Mouse (Mus musculus): ENCODE results near the gene Rfx5. TPM values are rescaled to one million over a fixed set of nuclear protein-coding genes. Genes with fewer than 3 reads are reported as not detected.
"Not testable (repeated sequence)": the region's sequence is repeated elsewhere in the genome, so short reads cannot be mapped to it uniquely, and the experiment has no call there.

Gene Rfx5
- polyA plus RNA-seq (2015; fragmentation: Nextera tagmentation; extraction: Ambion mirVana): 8.6 TPM in 2 replicates

- H3K9ac ChIP-seq: peak within 1 kb of the TSS; percentile 87
- H3K4me1 ChIP-seq: peaks cover 23% of the 10 kb centered on the region
- under 1% methylated on average over 50 of the region's 50 CpGs for WGBS
- H3K27ac ChIP-seq: peak within 1 kb of the TSS; percentile 95
- H3K4me2 ChIP-seq (replicated peaks): peak within 1 kb of the TSS; percentile 62
- peak; percentile 97 for ATAC-seq (ENCODE audit: low FRiP score, low read depth)
- peaks cover 46% of the 10 kb centered on the region for H3K36me3 ChIP-seq
- H3K27me3 ChIP-seq: no peaks in the 10 kb centered on the region
- H3K9me3 ChIP-seq: no peaks in the 10 kb centered on the region
- peak within 1 kb of the TSS; percentile 74 for H3K4me3 ChIP-seq
Measured at GRCm38 (mm10) chr3:94953764-94954616, at the start of gene Rfx5. TSS of gene Rfx5 (plus strand) at chr3:94954075.

- H3K4me2 ChIP-seq (replicated peaks); H3K9me3 ChIP-seq; H3K27me3 ChIP-seq; H3K9ac ChIP-seq; H3K36me3 ChIP-seq; H3K27ac ChIP-seq; ATAC-seq (ENCODE audit: low FRiP score, low read depth); H3K4me1 ChIP-seq; H3K4me3 ChIP-seq: not testable (repeated sequence)
- 61% methylated on average over 3 of the region's 3 CpGs for WGBS
Measured at GRCm38 (mm10) chr3:94904759-94905158, 49.1 kb upstream of the Rfx5 start.

- Histone ChIP-seq H3K27ac (no peak overlapping the region), H3K36me3 (no peaks in the 10 kb centered on the region), H3K27me3 (no peaks in the 10 kb centered on the region), H3K9me3 (no peaks in the 10 kb centered on the region), H3K4me1 (no peaks in the 10 kb centered on the region), H3K4me3 (no peak overlapping the region), H3K4me2 (replicated peaks) (no peak overlapping the region), H3K9ac (no peak overlapping the region)
- ATAC-seq (ENCODE audit: low FRiP score, low read depth): no peak
- 55% methylated on average over 1 of the region's 1 CpGs for WGBS
Measured at GRCm38 (mm10) chr3:94906482-94906881, 47.4 kb upstream of the Rfx5 start.

- H3K4me1 ChIP-seq: no peaks in the 10 kb centered on the region
- H3K27ac ChIP-seq: no peak overlapping the region
- H3K4me3 ChIP-seq: no peak overlapping the region
- H3K4me2 ChIP-seq (replicated peaks): no peak overlapping the region
- ATAC-seq (ENCODE audit: low FRiP score, low read depth): no peak
- H3K27me3 ChIP-seq: no peaks in the 10 kb centered on the region
- 60% methylated on average over 2 of the region's 2 CpGs for WGBS
- no peak overlapping the region for H3K9ac ChIP-seq
- no peaks in the 10 kb centered on the region for H3K9me3 ChIP-seq
- no peaks in the 10 kb centered on the region for H3K36me3 ChIP-seq
Measured at GRCm38 (mm10) chr3:94911050-94911693, 42.7 kb upstream of the Rfx5 start.

- Histone ChIP-seq H3K4me1 (no peaks in the 10 kb centered on the region), H3K4me3 (no peak overlapping the region), H3K9me3 (no peaks in the 10 kb centered on the region), H3K27ac (no peak overlapping the region), H3K36me3 (no peaks in the 10 kb centered on the region), H3K27me3 (no peaks in the 10 kb centered on the region), H3K9ac (no peak overlapping the region), H3K4me2 (replicated peaks) (no peak overlapping the region)
- 48% methylated on average over 5 of the region's 5 CpGs for WGBS
- no peak for ATAC-seq (ENCODE audit: low FRiP score, low read depth)
Measured at GRCm38 (mm10) chr3:94913801-94914200, 40.1 kb upstream of the Rfx5 start.

GRCm38 (mm10) chr3:94915903-94916741 is 37.8 kb upstream of the Rfx5 start:
- Histone ChIP-seq H3K4me3 (no peak overlapping the region), H3K27ac (no peak overlapping the region), H3K9me3 (no peaks in the 10 kb centered on the region), H3K36me3 (no peaks in the 10 kb centered on the region), H3K27me3 (no peaks in the 10 kb centered on the region), H3K4me1 (no peaks in the 10 kb centered on the region), H3K9ac (no peak overlapping the region), H3K4me2 (replicated peaks) (no peak overlapping the region)
- WGBS: 77% methylated on average over 7 of the region's 7 CpGs
- ATAC-seq (ENCODE audit: low FRiP score, low read depth): no peak

GRCm38 (mm10) chr3:94917816-94918361 is 36.0 kb upstream of the Rfx5 start:
- Histone ChIP-seq H3K36me3 (no peaks in the 10 kb centered on the region), H3K9me3 (no peaks in the 10 kb centered on the region), H3K27ac (no peak overlapping the region), H3K9ac (no peak overlapping the region), H3K4me3 (no peak overlapping the region), H3K27me3 (no peaks in the 10 kb centered on the region), H3K4me2 (replicated peaks) (no peak overlapping the region), H3K4me1 (no peaks in the 10 kb centered on the region)
- ATAC-seq (ENCODE audit: low FRiP score, low read depth): no peak
- 78% methylated on average over 14 of the region's 14 CpGs for whole genome bisulfite sequencing

GRCm38 (mm10) chr3:94918845-94919244 is 35.0 kb upstream of the Rfx5 start:
- Histone ChIP-seq H3K27me3 (no peaks in the 10 kb centered on the region), H3K36me3 (no peaks in the 10 kb centered on the region), H3K9ac (no peak overlapping the region), H3K4me1 (no peaks in the 10 kb centered on the region), H3K4me2 (replicated peaks) (no peak overlapping the region), H3K9me3 (no peaks in the 10 kb centered on the region), H3K4me3 (no peak overlapping the region), H3K27ac (no peak overlapping the region)
- no peak for ATAC-seq (ENCODE audit: low FRiP score, low read depth)
- WGBS: 50% methylated on average over 4 of the region's 4 CpGs

GRCm38 (mm10) chr3:94921104-94921503 is 32.8 kb upstream of the Rfx5 start:
- Histone ChIP-seq H3K27ac (no peak overlapping the region), H3K36me3 (no peaks in the 10 kb centered on the region), H3K4me2 (replicated peaks) (no peak overlapping the region), H3K9ac (no peak overlapping the region), H3K4me3 (no peak overlapping the region), H3K4me1 (no peaks in the 10 kb centered on the region), H3K9me3 (no peaks in the 10 kb centered on the region), H3K27me3 (no peaks in the 10 kb centered on the region)
- WGBS: 43% methylated on average over 3 of the region's 3 CpGs
- ATAC-seq (ENCODE audit: low FRiP score, low read depth): no peak

GRCm38 (mm10) chr3:94922333-94922732 is 31.5 kb upstream of the Rfx5 start:
- Histone ChIP-seq H3K9ac (no peak overlapping the region), H3K4me3 (no peak overlapping the region), H3K4me1 (no peaks in the 10 kb centered on the region), H3K36me3 (no peaks in the 10 kb centered on the region), H3K27ac (no peak overlapping the region), H3K4me2 (replicated peaks) (no peak overlapping the region), H3K9me3 (no peaks in the 10 kb centered on the region), H3K27me3 (no peaks in the 10 kb centered on the region)
- 14% methylated on average over 3 of the region's 3 CpGs for WGBS
- ATAC-seq (ENCODE audit: low FRiP score, low read depth): no peak

- ATAC-seq (ENCODE audit: low FRiP score, low read depth): no peak
- Histone ChIP-seq H3K4me1 (no peaks in the 10 kb centered on the region), H3K9ac (no peak overlapping the region), H3K4me3 (no peak overlapping the region), H3K9me3 (no peaks in the 10 kb centered on the region), H3K4me2 (replicated peaks) (no peak overlapping the region), H3K27ac (no peak overlapping the region), H3K36me3 (no peaks in the 10 kb centered on the region), H3K27me3 (no peaks in the 10 kb centered on the region)
- 39% methylated on average over 8 of the region's 8 CpGs for WGBS
Measured at GRCm38 (mm10) chr3:94924688-94925087, 29.2 kb upstream of the Rfx5 start.

- not testable (repeated sequence) for H3K9ac ChIP-seq; H3K36me3 ChIP-seq; H3K9me3 ChIP-seq; H3K4me1 ChIP-seq; ATAC-seq (ENCODE audit: low FRiP score, low read depth); H3K4me2 ChIP-seq (replicated peaks); H3K27me3 ChIP-seq; H3K4me3 ChIP-seq; H3K27ac ChIP-seq
- WGBS: 54% methylated on average over 4 of the region's 4 CpGs
Measured at GRCm38 (mm10) chr3:94926301-94926736, 27.6 kb upstream of the Rfx5 start.

Measured in limb, embryonic 13.5 days (tissue).